Mouse (Mus musculus) C2C12 (cell line): Measurements from ENCODE around the gene Gm43191. TPM values are rescaled to one million over a fixed set of nuclear protein-coding genes. Genes with fewer than 3 reads are reported as not detected.

Experiments used
- H3K27me3 ChIP-seq: one replicate; pipeline ENCODE4 v1.6.1; 2011; ENCODE audit not compliant: control insufficient read depth, insufficient read depth, insufficient read length
- H3K36me3 ChIP-seq: one replicate; pipeline ENCODE4 v1.6.1; 2011; ENCODE audit not compliant: control insufficient read depth, insufficient read depth
- H3K4me3 ChIP-seq: one replicate; pipeline ENCODE4 v1.5.1; 2011; ENCODE audit warnings: mild to moderate bottlenecking, control low read depth; ENCODE audit not compliant: poor library complexity, insufficient read depth, severe bottlenecking
- H3K79me2 ChIP-seq: one replicate; pipeline ENCODE4 v1.6.1; 2011; ENCODE audit not compliant: control insufficient read depth, insufficient read depth
- H3K79me3 ChIP-seq: one replicate; pipeline ENCODE4 v1.6.1; 2011; ENCODE audit warnings: low read depth, control low read depth
- H3ac ChIP-seq: one replicate; pipeline ENCODE3; 2011; ENCODE audit warnings: low read depth; ENCODE audit not compliant: control insufficient read depth, insufficient read length
- CEBPB ChIP-seq: IDR thresholded peaks from one replicate; pipeline ENCODE4 v1.6.1; 2011; ENCODE audit warnings: low read depth, mild to moderate bottlenecking, control low read depth, moderate library complexity
- CTCF ChIP-seq: IDR thresholded peaks from one replicate; pipeline ENCODE4 v1.5.1; 2011; ENCODE audit not compliant: control insufficient read depth, insufficient read depth, insufficient read length
- FOSL1 ChIP-seq: IDR thresholded peaks from one replicate; pipeline ENCODE4 v1.8.0; 2011; ENCODE audit warnings: mild to moderate bottlenecking, low read length; ENCODE audit not compliant: poor library complexity, insufficient read depth, severe bottlenecking
- MAX ChIP-seq: IDR thresholded peaks from one replicate; pipeline ENCODE4 v1.6.1; 2011; ENCODE audit warnings: mild to moderate bottlenecking, control low read depth
- MYOD1 ChIP-seq: IDR thresholded peaks from one replicate; pipeline ENCODE4 v1.6.1; 2011; ENCODE audit warnings: low read depth; ENCODE audit not compliant: control insufficient read depth, insufficient read length
- MYOG ChIP-seq: IDR thresholded peaks from one replicate; pipeline ENCODE4 v1.6.1; 2011; ENCODE audit not compliant: control insufficient read depth, insufficient read length; ENCODE audit errors: extremely low read depth
- USF1 ChIP-seq: IDR thresholded peaks from one replicate; pipeline ENCODE4 v1.6.1; 2011; ENCODE audit warnings: low read depth, mild to moderate bottlenecking, control low read depth, moderate library complexity
- polyA plus RNA-seq: library from polyadenylated mRNA; unstranded; fragments of >200 nt; fragmentation: generic; extraction: Trizol; gene quantifications from one replicate; pipeline ENCODE4 v1.2.1, GENCODE M21; 2012; ENCODE audit warnings: missing spikeins

The Gm43191 gene
- polyA plus RNA-seq, 1 experiment, result not detected

DNA sequence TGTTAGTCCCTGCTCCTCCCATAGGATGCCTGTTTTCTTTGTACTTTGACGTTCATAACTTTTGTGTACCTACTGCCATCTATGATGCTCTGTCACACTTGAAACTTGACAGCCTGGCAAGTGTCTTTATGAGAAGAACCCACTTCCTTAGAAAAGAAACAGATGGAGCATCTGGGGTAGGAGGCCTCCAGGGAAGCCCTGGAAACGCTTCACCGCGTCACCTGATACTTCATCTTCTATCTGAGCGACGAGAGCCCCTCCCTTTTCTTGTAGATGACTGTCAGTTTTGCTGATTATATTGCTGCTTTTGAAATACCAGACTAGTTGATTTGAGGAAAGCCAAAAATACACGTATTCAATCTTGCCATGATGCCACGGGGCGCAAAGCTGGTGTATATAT lies 76.5 kb downstream of the Gm43191 start:
- Histone ChIP-seq H3K79me2 (peaks cover 28% of the 10 kb centered on the region), H3K27me3 (no peaks in the 10 kb centered on the region), H3K79me3 (peaks cover 5% of the 10 kb centered on the region), H3K36me3 (peaks cover 25% of the 10 kb centered on the region), H3ac (no peak overlapping the region), H3K4me3 (no peak overlapping the region)
- TF ChIP-seq MAX, result no peak
- no peak for TF ChIP-seq MYOD1
- TF ChIP-seq CTCF, result no peak
- TF ChIP-seq USF1, result no peak
- no peak for TF ChIP-seq FOSL1
- no peak for TF ChIP-seq CEBPB
- TF ChIP-seq MYOG, result no peak

DNA sequence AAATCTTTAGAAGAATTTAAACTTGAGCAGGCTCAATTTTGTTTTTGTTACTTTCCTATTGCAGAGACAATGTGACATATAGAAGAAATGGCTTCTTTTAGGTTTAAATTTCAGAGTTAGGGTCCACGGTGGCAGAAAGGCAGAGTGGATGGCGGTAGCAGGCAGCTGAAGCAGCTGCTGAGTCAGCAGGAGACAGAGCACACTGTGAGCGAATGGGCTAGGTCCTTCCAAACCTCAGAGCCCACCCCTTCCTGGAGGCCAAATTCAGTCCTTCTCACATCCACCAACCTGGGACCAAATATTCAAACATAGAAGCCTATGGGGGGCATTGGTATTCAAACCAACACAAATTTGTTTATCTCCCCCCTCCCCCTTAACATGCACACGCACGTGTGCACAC lies 79.3 kb downstream of the Gm43191 start:
- Histone ChIP-seq H3K4me3 (no peak overlapping the region), H3K27me3 (no peaks in the 10 kb centered on the region), H3ac (no peak overlapping the region), H3K79me3 (peaks cover 27% of the 10 kb centered on the region), H3K79me2 (peaks cover 54% of the 10 kb centered on the region), H3K36me3 (peaks cover 12% of the 10 kb centered on the region)
- TF ChIP-seq MYOD1, result no peak
- no peak for TF ChIP-seq CEBPB
- TF ChIP-seq USF1, result no peak

DNA sequence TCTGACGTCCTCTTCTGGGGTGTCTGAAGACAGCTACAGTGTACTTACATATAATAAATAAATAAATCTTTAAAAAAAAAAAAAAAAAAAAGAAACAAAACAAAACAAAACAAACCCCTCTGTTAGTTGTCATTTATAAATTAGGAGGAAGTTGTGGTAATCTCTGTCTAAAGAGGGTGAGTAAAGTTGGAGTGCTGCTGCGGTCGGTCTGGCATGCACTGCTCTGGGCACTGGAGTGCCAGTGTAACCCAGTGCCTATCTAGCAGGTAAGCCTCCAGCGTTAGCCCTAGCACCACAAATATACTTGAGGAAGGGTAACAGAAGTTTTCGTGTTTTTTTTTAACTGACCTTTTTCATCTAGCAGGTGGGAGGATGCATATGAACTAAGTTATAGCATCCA lies 80.1 kb downstream of the Gm43191 start:
- no peak overlapping the region for H3ac ChIP-seq

DNA sequence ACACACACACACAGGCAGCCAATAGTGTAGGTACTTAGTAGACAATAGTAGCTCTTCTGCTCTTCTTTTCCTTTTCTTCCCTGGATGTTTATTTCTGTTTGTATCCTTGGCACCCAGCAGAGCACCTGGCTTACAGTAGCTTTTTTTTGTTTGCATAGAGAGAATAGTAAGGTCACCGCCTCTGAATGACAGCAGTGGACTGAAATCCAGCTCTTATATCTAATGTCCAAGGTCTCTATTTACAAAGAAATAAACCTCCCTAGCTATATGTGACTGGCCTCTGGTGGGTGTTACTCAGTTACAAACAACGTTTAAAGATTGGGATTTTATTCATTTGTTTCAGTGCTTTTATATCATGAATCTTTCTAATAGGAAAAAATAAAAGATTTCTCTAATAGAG lies 81.4 kb downstream of the Gm43191 start:
- H3K79me3 ChIP-seq, result peaks cover 40% of the 10 kb centered on the region
- TF ChIP-seq USF1 (no peak), CTCF (no peak), MYOD1 (no peak), MAX (no peak), CEBPB (no peak), MYOG (no peak), FOSL1 (no peak)
- H3K27me3 ChIP-seq, result no peaks in the 10 kb centered on the region
- H3K79me2 ChIP-seq, result peaks cover 69% of the 10 kb centered on the region
- H3K4me3 ChIP-seq, result no peak overlapping the region
- H3ac ChIP-seq, result no peak overlapping the region
- peaks cover 8% of the 10 kb centered on the region for H3K36me3 ChIP-seq

More for the DNA sequence above, 80.1 kb downstream of the Gm43191 start:
- TF ChIP-seq CTCF (no peak), FOSL1 (no peak), MAX (no peak), MYOG (no peak), CEBPB (no peak), USF1 (no peak), MYOD1 (no peak)
- H3K4me3 ChIP-seq, result no peak overlapping the region
- peaks cover 31% of the 10 kb centered on the region for H3K79me3 ChIP-seq
- no peaks in the 10 kb centered on the region for H3K27me3 ChIP-seq
- H3K79me2 ChIP-seq, result peaks cover 62% of the 10 kb centered on the region
- H3K36me3 ChIP-seq, result peaks cover 10% of the 10 kb centered on the region

DNA sequence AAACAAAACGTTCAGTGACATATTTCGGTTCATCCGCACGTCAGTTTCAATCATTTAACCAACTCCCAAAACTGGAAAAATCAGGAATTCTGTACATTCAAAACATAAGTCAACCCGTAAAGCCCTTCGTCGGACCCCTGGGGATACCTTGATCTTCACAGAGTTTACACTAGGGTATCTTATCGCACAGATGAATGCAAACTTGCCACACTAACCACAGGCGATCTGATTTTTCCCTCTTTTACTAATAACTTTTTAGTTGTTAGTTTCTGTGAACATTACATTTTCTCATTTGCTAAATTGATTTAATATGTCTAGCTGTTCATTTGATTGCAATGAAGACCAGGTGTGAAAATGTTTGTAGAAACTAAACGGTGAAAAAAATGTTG lies 85.5 kb downstream of the Gm43191 start:
- no peaks in the 10 kb centered on the region for H3K27me3 ChIP-seq
- H3K79me2 ChIP-seq, result peaks cover 69% of the 10 kb centered on the region
- no peak for TF ChIP-seq MYOD1
- TF ChIP-seq CTCF, result no peak
- no peak for TF ChIP-seq MYOG
- no peak for TF ChIP-seq FOSL1
- no peak for TF ChIP-seq CEBPB
- TF ChIP-seq USF1, result no peak
- TF ChIP-seq MAX, result no peak
- H3K79me3 ChIP-seq, result peaks cover 51% of the 10 kb centered on the region
- H3K36me3 ChIP-seq, result peaks cover 18% of the 10 kb centered on the region
- H3K4me3 ChIP-seq, result peak overlapping the region; percentile 90
- peak overlapping the region; percentile 88 for H3ac ChIP-seq

DNA sequence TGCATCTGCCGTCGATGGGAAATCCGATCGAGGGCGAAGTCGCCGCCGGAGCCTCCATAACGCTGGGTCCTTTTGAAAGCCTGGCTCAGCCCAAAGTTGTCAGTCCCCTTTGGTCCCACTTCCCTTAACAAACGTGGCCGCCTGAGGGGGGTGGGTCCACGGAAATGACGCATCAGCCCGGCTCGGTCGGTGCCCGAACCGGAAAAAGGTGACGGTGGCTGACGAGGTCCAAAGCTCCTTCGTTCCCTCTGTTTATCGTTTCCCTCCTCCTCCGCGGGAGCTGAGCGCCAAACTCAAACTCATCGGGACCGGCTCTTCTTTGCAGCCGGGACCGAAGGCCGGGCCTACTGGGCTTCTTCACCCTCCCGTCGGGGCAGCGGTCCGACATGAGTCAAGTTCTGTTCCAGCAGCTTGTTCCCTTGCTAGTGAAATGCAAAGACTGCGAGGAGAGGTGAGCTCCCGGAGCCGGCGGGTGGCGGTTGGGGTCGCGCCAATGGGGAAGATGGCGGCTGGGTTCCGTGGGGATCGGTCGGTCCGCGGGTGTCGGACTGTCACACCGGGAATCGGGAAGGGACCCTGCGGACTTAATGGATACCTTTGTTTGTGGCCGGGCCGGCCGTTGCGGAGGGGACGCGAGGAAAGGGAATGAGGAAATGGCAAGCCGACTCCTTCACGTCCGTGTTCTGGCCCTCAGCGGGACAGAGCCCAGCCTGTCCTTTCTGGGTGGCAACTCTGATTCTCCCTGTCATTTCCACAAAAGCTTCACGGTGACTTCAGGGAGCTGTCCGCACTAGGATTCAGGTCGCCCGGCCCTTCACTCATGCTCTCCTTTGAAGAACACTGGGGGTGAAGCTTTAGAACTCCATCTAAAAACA lies 86.1 kb downstream of the Gm43191 start, which contains the start of gene Sass6:
Sass6 (plus strand) TSS at position 255 of the 875 bp plus-strand sequence.
- Histone ChIP-seq H3K79me2 (peaks cover 69% of the 10 kb centered on the region), H3K4me3 (peak within 1 kb of the TSS; percentile 90), H3K79me3 (peaks cover 51% of the 10 kb centered on the region), H3ac (peak within 1 kb of the TSS; percentile 88), H3K36me3 (peaks cover 24% of the 10 kb centered on the region), H3K27me3 (no peaks in the 10 kb centered on the region)
- no peak for TF ChIP-seq MYOG
- TF ChIP-seq MAX, result peak; percentile 51
- no peak for TF ChIP-seq MYOD1
- no peak for TF ChIP-seq CTCF
- TF ChIP-seq USF1, result no peak
- TF ChIP-seq CEBPB, result no peak
- TF ChIP-seq FOSL1, result no peak
